Mouse (Mus musculus) stomach, embryonic 14.5 days (tissue): ENCODE results near the gene Adgrb3. TPM values are rescaled to one million over a fixed set of nuclear protein-coding genes. Genes with fewer than 3 reads are reported as not detected.
A peak's percentile ranks its signal among the peaks of the same experiment; 100 is the strongest.

ENCODE experiments used
- ATAC-seq: fragments of 200-750 bp; cut with Nextera tagmentation; 2 replicates; pipeline ENCODE4 v1.8.0; 2017; ENCODE audit warnings: low read depth, moderate TSS enrichment; ENCODE audit not compliant: insufficient number of reproducible peaks, insufficient read depth, low FRiP score
- H3K27ac ChIP-seq: fragments of 300-500 bp; sonication (generic); 2 replicates; pipeline ENCODE4 v1.5.1; 2014; ENCODE audit warnings: mild to moderate bottlenecking, low read length, moderate library complexity, mixed read lengths
- H3K27me3 ChIP-seq: fragments of 300-500 bp; sonication (generic); 2 replicates; pipeline ENCODE4 v1.6.1; 2014; ENCODE audit warnings: low read length, control low read depth, mixed read lengths; ENCODE audit not compliant: control insufficient read depth, insufficient read depth
- H3K36me3 ChIP-seq: fragments of 300-500 bp; sonication (generic); 2 replicates; pipeline ENCODE4 v1.6.1; 2014; ENCODE audit warnings: mild to moderate bottlenecking, control low read depth, low read length, moderate library complexity, mixed read lengths; ENCODE audit not compliant: control insufficient read depth, insufficient read depth
- H3K4me1 ChIP-seq: fragments of 300-500 bp; sonication (generic); 2 replicates; pipeline ENCODE4 v1.6.1; 2014; ENCODE audit warnings: low read length, control low read depth, mixed read lengths; ENCODE audit not compliant: control insufficient read depth, insufficient read depth
- H3K4me2 ChIP-seq: fragments of 300-500 bp; sonication (generic); replicated peaks from 2 replicates; pipeline ENCODE4 v1.6.1; 2014; ENCODE audit warnings: low read depth, low read length, control low read depth
- H3K4me3 ChIP-seq: fragments of 300-500 bp; sonication (generic); 2 replicates; pipeline ENCODE4 v1.5.1; 2014; ENCODE audit warnings: low read depth, low read length, control low read depth
- H3K9ac ChIP-seq: fragments of 300-500 bp; sonication (generic); replicated peaks from 2 replicates; pipeline ENCODE4 v1.6.1; 2014; ENCODE audit warnings: low read depth, mild to moderate bottlenecking, control low read depth, low read length, moderate library complexity, mixed read lengths
- H3K9me3 ChIP-seq: fragments of 300-500 bp; sonication (generic); 2 replicates; pipeline ENCODE4 v1.6.1; 2016; ENCODE audit warnings: low read depth, low read length, control low read depth; ENCODE audit not compliant: control insufficient read depth
- WGBS: fragments of 180-500 bp; shearing (Covaris S2); extraction: QIAGEN DNeasy Blood & Tissue Kit; methylation state at CpG from one replicate; pipeline ENCODE4 v1.1.7; 2014; 5-methylcytosine and 5-hydroxymethylcytosine counted together
- polyA plus RNA-seq: library from polyadenylated mRNA; unstranded; fragments of >200 nt; fragmentation: Nextera tagmentation; extraction: Ambion mirVana; gene quantifications from 2 replicates; pipeline ENCODE4 v1.2.1, GENCODE M21; 2014

Adgrb3 gene
- polyA plus RNA-seq, 1 experiment from 2014 or later = 5.6 TPM

DNA sequence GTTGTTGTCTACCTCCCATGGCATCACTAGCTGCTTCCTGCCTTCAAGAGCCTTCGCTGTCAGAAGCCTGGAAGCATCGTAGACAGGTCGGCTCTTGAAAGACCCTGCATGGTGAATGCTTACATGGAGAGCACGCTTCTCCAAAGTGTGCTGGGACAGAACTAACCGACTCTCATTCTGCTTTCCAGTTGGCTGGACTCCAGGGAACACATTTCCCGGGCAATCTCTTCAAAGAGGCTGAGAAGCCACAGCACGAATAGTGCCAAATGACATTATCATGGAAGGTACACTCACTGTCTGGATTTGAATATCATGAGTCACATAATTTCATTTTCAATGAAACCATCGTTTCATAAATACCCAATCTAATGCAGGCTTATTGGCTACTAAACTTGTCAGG, 548.0 kb downstream of the Adgrb3 start:
- no peak for ATAC-seq
- Histone ChIP-seq H3K27ac (no peak overlapping the region), H3K4me2 (no peak overlapping the region), H3K36me3 (no peaks in the 10 kb centered on the region), H3K9me3 (no peaks in the 10 kb centered on the region), H3K4me1 (no peaks in the 10 kb centered on the region), H3K27me3 (no peaks in the 10 kb centered on the region), H3K4me3 (no peak overlapping the region), H3K9ac (no peak overlapping the region)
- WGBS = 78% methylated on average over 8 of the region's 8 CpGs

DNA sequence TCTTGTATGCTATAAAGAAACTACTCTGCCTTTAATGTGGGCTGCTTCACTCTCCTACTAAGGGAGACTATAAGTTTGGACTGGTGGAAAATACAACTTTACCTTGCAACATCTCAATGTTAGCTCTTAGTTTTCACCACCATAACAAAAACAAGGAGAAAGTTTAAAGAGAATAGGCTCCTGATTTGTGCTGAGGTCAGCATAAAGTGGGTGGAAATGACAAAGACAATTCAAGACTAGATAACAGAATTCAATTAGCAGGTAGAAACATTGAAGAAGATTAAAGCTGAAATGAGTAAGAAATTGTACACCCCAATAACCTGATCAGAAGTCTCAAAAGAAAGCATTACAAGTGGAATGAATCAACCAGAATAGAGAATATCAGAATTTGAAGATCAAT, 578.9 kb downstream of the Adgrb3 start:
- no peaks in the 10 kb centered on the region for H3K36me3 ChIP-seq
- no peak overlapping the region for H3K9ac ChIP-seq
- H3K4me3 ChIP-seq = no peak overlapping the region
- no peaks in the 10 kb centered on the region for H3K4me1 ChIP-seq
- H3K27ac ChIP-seq = no peak overlapping the region
- ATAC-seq = no peak
- H3K9me3 ChIP-seq = no peaks in the 10 kb centered on the region
- no peaks in the 10 kb centered on the region for H3K27me3 ChIP-seq
- H3K4me2 ChIP-seq = no peak overlapping the region

GRCm38 (mm10) chr1:25242436-25242835, 587.1 kb downstream of the Adgrb3 start:
- Histone ChIP-seq H3K9ac (no peak overlapping the region), H3K9me3 (no peaks in the 10 kb centered on the region), H3K36me3 (no peaks in the 10 kb centered on the region), H3K4me3 (no peak overlapping the region), H3K27ac (no peak overlapping the region), H3K27me3 (no peaks in the 10 kb centered on the region), H3K4me1 (no peaks in the 10 kb centered on the region), H3K4me2 (no peak overlapping the region)
- no peak for ATAC-seq
- 78% methylated on average over 6 of the region's 6 CpGs for WGBS

GRCm38 (mm10) chr1:25229245-25229750, 600.2 kb downstream of the Adgrb3 start:
- peak overlapping the region; percentile 35; the same call in 1 of the 2 replicates for H3K4me2 ChIP-seq
- no peaks in the 10 kb centered on the region for H3K9me3 ChIP-seq
- no peak overlapping the region for H3K27ac ChIP-seq
- H3K9ac ChIP-seq = no peak overlapping the region
- no peaks in the 10 kb centered on the region for H3K4me1 ChIP-seq
- no peaks in the 10 kb centered on the region for H3K27me3 ChIP-seq
- WGBS = 42% methylated on average over 7 of the region's 7 CpGs
- H3K4me3 ChIP-seq = no peak overlapping the region
- no peaks in the 10 kb centered on the region for H3K36me3 ChIP-seq
- no peak for ATAC-seq

- 5% methylated on average over 37 of the region's 37 CpGs for WGBS
- H3K9me3 ChIP-seq = no peaks in the 10 kb centered on the region
- no peaks in the 10 kb centered on the region for H3K27me3 ChIP-seq
- peak; percentile 78; the same call in 1 of the 2 replicates for ATAC-seq
- no peaks in the 10 kb centered on the region for H3K36me3 ChIP-seq
- no peak overlapping the region for H3K27ac ChIP-seq
- no peaks in the 10 kb centered on the region for H3K4me1 ChIP-seq
- no peak overlapping the region for H3K9ac ChIP-seq
- H3K4me2 ChIP-seq = peak overlapping the region; percentile 35
- H3K4me3 ChIP-seq = peak overlapping the region; percentile 19; the same call in 1 of the 2 replicates
Measured at GRCm38 (mm10) chr1:25228381-25229244, 600.9 kb downstream of the Adgrb3 start.

- no peak overlapping the region for H3K4me2 ChIP-seq
- no peak overlapping the region for H3K27ac ChIP-seq
- no peaks in the 10 kb centered on the region for H3K4me1 ChIP-seq
- peak overlapping the region; percentile 19; the same call in 1 of the 2 replicates for H3K4me3 ChIP-seq
- no peaks in the 10 kb centered on the region for H3K27me3 ChIP-seq
- H3K36me3 ChIP-seq = no peaks in the 10 kb centered on the region
- 45% methylated on average over 3 of the region's 3 CpGs for WGBS
- no peak overlapping the region for H3K9ac ChIP-seq
- no peak for ATAC-seq
- H3K9me3 ChIP-seq = no peaks in the 10 kb centered on the region
Measured at GRCm38 (mm10) chr1:25227880-25228279, 601.6 kb downstream of the Adgrb3 start.

DNA sequence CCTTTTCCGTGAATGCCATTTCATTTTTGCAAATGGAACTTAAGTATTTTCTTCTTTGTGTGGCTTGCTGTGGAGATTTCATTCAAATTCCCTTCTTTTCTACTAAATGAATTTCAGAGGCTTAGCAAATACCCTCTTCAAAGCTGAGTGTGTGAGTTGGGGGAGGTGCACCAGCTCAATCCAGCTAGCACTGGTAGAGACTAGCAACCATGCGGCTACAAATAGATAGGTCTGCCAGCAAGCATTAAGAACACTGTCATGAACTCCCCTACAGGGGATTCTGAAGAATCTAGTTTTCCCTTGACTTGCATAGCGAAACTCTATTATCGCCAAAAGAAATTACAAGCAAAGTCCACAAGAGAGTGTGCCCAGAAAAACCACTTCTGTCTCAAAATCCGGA, 624.9 kb downstream of the Adgrb3 start:
- 55% methylated on average over 5 of the region's 5 CpGs for WGBS
- no peaks in the 10 kb centered on the region for H3K36me3 ChIP-seq
- H3K4me2 ChIP-seq = no peak overlapping the region
- no peak for ATAC-seq
- H3K9me3 ChIP-seq = no peaks in the 10 kb centered on the region
- H3K27me3 ChIP-seq = no peaks in the 10 kb centered on the region
- no peak overlapping the region for H3K9ac ChIP-seq
- no peaks in the 10 kb centered on the region for H3K4me1 ChIP-seq
- H3K4me3 ChIP-seq = no peak overlapping the region
- no peak overlapping the region for H3K27ac ChIP-seq

DNA sequence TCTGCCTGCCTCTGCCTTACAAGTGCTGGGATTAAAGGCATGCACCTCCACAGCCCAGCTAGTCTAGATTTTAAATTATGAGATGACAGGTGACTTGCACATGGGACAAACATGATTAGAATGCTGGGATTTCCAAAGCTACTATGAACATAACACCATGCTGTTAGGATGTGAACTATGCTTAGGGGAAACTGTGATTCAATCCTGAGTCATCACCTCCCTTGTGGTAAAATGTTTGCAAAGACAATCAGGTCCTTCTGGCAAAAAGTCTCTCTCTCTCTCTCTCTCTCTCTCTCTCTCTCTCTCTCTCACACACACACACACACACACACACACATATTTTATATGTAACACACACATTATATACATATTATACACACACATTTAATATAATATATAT, 630.1 kb downstream of the Adgrb3 start:
- no peaks in the 10 kb centered on the region for H3K36me3 ChIP-seq
- no peak overlapping the region for H3K27ac ChIP-seq
- H3K9ac ChIP-seq = no peak overlapping the region
- no peak overlapping the region for H3K4me3 ChIP-seq
- H3K27me3 ChIP-seq = no peaks in the 10 kb centered on the region
- no peak for ATAC-seq
- no peak overlapping the region for H3K4me2 ChIP-seq
- no peaks in the 10 kb centered on the region for H3K4me1 ChIP-seq
- H3K9me3 ChIP-seq = no peaks in the 10 kb centered on the region
